Mouse (Mus musculus): ENCODE measurements around the gene St5. TPM values are rescaled to one million over a fixed set of nuclear protein-coding genes. Genes with fewer than 3 reads are reported as not detected.
A peak's percentile ranks its signal among the peaks of the same experiment; 100 is the strongest.

St5 gene
- polyA plus RNA-seq, 1 experiment from 2014 or later, result 28.6 TPM

- no peak for DNase-seq (ENCODE audit: low spot score)
These were observed 60.0 kb downstream of the St5 start for GRCm38 (mm10) chr7:109643305-109643994.

GRCm38 (mm10) chr7:109641963-109642362 is 61.4 kb downstream of the St5 start:
- DNase-seq (ENCODE audit: low spot score), result no peak

- no peak for DNase-seq (ENCODE audit: low spot score)
These were observed 62.3 kb downstream of the St5 start for GRCm38 (mm10) chr7:109641102-109641501.

GRCm38 (mm10) chr7:109637391-109637790 is 66.0 kb downstream of the St5 start:
- DNase-seq (ENCODE audit: low spot score), result no peak

- DNase-seq (ENCODE audit: low spot score), result no peak
These were observed 67.2 kb downstream of the St5 start for GRCm38 (mm10) chr7:109636086-109636792.

- DNase-seq (ENCODE audit: low spot score), result no peak
These were observed 69.9 kb downstream of the St5 start for GRCm38 (mm10) chr7:109633404-109634085.

GRCm38 (mm10) chr7:109631330-109631729 is 72.1 kb downstream of the St5 start:
- no peak for DNase-seq (ENCODE audit: low spot score)

GRCm38 (mm10) chr7:109629871-109630778 is 73.3 kb downstream of the St5 start:
- DNase-seq (ENCODE audit: low spot score), result no peak

- no peak for DNase-seq (ENCODE audit: low spot score)
These were observed 74.3 kb downstream of the St5 start for GRCm38 (mm10) chr7:109628935-109629609.

GRCm38 (mm10) chr7:109627851-109628250 is 75.6 kb downstream of the St5 start:
- DNase-seq (ENCODE audit: low spot score), result no peak

GRCm38 (mm10) chr7:109622234-109622838 is 81.1 kb downstream of the St5 start:
- no peak for DNase-seq (ENCODE audit: low spot score)

- no peak for DNase-seq (ENCODE audit: low spot score)
These were observed 82.4 kb downstream of the St5 start for GRCm38 (mm10) chr7:109620967-109621366.

- no peak for DNase-seq (ENCODE audit: low spot score)
These were observed 83.1 kb downstream of the St5 start for GRCm38 (mm10) chr7:109620288-109620687.

GRCm38 (mm10) chr7:109618721-109619120 is 84.7 kb downstream of the St5 start:
- DNase-seq (ENCODE audit: low spot score), result peak; percentile 48

GRCm38 (mm10) chr7:109617838-109618237 is 85.6 kb downstream of the St5 start:
- DNase-seq (ENCODE audit: low spot score), result no peak

- DNase-seq (ENCODE audit: low spot score), result peak; percentile 79
These were observed 87.1 kb downstream of the St5 start for GRCm38 (mm10) chr7:109616034-109616979.

GRCm38 (mm10) chr7:109615601-109616000 is 87.8 kb downstream of the St5 start:
- no peak for DNase-seq (ENCODE audit: low spot score)

- no peak for DNase-seq (ENCODE audit: low spot score)
These were observed 88.5 kb downstream of the St5 start for GRCm38 (mm10) chr7:109614939-109615338.

GRCm38 (mm10) chr7:109613531-109614021 is 89.8 kb downstream of the St5 start:
- DNase-seq (ENCODE audit: low spot score), result no peak

Data from thymus, postnatal 0 days (tissue).